Mouse (Mus musculus) urinary bladder, adult 18-20 months (tissue): ENCODE results near the gene Rin2.

ENCODE experiments used
- DNase-seq, 2 experiments: peaks; one replicate each; pipeline ENCODE4 v3.0.0; 2022; ENCODE audit warnings: low spot score in 2 of 2, mixed read lengths in 2 of 2

The Rin2 gene

DNA sequence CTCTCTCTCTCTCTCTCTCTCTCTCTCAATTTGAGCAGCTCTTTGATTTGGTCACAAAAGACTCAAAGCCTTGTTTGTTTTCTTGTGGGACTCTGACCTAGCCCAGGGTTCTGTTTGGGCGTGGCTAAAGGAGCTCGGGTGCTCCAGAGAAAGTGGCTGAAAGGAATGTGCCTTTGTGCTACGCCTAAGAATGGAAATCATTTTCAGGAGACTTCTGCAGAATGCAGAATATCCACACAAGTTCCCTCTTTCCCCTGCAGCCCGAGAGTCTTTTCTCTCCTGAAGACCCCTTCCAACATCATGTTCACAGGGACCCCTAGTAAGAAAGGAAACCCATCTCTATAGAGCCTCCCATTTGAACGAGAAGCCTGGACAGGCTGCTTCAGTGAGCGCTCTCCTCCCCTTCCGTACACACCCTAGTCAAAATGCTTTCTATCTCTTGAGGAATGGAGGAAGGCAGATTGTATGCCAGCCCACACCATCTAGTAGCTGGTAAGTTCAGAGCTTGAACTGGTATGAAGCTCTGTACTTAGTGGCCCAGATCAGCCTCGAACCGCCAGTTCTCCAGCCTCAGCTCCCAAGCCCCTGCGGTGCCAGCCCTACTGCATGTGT lies 187.3 kb downstream of the Rin2 start:
- DNase-seq, result no peak

DNA sequence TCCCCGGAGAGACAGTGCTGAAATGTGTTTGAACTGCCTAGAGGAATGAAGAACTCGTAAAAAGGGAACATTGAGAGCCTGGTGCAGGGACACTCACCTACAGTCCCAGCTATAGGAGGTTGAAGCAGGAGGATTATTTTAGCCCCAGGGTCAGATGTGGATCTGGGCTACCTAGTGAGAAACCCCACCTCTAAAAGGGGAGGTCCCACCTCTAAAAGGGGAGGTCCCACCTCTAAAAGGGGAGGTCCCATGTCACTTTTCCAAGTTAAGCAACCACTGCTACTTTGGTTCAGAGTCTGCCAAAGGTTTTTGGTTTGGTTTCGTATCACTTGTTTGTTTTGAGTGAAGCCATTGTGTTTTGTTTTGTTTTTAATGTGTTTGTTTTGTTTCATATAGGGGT lies 190.3 kb downstream of the Rin2 start:
- no peak for DNase-seq

DNA sequence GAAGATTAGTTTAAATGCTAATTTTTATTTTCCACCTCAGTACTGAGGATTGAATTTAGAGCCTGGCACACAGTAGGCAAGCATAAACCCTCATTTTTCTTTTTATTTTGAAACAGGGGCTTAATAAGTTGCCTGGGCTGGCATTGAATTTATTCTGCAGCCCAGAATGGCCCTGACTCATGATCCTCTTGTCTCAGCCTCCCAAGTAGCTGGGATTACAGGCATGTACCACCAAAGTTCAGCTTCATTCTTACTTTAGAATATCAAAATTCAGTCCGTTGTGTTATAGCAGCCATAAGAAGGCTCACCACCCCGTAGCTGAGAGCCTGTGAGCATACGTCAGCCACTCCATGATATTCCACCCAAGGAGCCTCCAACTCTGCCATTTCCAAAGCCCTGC lies 191.2 kb downstream of the Rin2 start:
- no peak for DNase-seq

DNA sequence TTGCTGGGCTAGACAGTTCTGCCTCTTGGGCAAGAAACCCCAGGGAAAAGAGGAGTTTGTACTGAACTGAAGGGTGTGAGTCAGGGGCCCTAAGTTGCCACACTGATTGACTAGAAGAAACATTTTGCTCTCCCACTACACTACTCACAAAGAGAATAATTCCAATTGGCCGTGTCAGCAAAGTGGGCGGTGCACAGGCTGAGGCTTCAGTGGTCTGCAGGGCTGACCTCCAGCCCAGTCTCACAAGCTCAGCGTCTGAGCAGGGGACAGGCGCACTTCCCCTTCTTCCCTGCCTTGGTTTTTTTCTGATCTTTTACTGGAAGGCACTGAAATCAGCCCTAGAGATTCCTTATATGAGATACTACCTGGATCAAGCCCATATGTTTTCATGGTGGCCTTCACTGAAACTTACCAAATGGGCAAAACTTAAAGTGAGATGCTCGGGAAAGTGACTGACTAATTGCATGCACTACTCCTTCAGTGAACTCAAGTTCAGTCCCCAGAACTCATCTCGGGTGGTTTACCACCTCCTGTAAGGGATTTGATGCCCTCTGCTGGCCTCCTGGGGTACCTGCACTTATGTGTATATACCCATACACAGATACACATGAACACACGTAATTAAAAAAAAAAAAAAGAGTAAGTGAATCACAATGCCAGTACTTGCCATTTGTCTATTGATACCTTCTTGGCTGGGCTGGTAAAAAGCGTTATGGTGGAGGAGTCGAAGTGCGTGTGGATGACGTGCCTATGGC lies 191.9 kb downstream of the Rin2 start:
- DNase-seq, result no peak

DNA sequence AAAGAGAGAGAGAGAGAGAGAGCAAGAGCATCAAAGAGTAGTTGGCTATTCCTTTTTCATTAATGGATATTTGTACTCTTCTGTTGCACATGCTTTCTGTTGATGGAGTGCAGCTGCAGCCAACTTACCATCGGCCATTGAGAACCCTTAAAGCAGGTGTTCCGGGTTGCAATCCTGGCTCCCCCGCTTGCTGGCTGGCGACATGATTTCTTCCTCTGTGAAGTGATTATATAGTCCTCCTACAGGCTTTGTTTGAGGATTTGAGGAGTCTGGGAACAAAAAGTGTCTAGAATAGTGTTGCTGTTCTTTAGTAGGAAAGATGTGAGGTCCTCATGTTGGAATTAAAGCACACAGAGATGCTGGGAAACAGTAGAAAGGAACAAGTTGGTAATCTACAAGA lies 196.3 kb downstream of the Rin2 start:
- DNase-seq, result no peak

DNA sequence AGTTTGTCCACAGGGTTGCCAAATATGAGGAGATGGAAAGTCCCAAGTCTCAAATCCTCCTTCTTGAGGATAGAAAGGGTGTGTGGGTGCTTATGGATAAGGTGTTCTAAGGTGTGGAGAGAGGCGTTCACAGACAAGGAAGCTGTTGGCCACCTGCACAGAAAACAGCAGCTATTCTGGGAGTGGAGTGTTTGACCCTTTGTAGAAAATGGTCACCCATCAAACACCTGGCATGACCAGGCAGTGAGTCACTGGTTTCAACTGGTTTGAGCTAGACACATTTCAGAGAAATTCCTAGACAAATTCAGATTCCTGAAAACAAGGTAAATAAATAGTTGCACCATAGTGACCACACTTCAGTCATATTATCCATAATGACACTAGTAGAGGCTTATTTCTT lies 197.1 kb downstream of the Rin2 start:
- no peak for DNase-seq

DNA sequence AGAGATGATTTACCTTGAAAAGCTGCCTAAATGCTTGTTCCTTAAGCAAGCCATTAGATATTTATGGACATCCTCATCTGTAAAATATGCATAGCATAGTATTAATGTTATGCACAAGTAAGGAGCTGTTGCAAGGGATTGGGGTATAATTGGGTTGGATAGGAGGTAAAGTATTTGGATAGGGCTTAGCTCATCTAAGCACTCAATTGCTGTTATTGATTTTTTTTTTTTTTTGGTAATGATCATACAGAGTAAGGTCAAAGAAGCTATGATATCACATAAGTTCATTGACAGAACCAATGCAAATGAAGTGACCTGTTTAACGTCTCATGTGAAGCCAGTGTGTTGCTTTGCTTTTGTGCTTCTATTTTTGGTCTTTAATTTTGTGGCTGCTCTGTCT lies 198.9 kb downstream of the Rin2 start:
- DNase-seq, result no peak

DNA sequence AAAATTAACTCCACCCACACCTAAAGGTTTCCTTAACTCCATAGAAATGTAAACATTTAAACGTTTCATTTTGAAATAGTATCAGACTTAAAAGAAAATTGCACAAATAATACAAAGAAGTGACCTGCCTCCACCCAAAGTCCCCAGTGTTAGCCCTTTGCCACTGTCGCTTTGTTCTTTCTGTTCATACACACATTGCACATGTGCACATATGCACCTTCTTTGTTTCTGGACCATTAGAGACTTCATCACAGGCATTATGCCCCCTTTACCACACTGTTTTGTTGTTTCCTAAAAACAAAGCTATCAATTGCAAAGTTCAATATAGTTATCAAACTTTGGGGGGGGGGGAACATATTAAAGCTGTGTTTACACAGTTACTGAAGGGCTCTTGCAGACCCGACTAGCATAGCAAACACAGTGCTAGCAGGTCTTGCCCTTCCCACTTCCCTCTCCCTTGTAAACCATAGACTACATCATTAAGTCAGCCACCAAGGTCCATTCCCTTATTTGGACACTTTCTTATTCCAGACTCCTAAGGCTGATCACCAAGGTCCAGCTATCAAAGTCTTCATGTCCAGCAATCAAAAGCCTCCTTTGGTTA lies 200.0 kb downstream of the Rin2 start:
- DNase-seq, result no peak

DNA sequence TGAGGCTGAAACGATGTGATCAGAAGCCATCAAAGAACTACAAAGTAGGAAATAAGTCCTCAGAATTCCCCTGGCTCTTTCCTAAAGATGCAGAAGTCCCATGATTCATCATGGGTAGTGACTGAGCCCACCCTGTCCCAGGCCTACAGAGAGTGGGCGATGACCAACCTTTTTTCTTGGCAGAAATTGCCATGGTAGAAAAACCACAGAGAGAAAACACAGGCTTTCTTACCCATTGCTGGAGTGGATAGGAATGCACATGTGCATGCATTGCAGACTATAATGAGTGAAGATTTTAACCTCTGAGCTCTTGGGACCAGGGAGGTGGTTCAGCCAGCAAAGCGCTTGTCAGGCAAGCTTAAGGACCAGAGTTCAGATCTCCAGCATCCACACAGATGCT lies 202.2 kb downstream of the Rin2 start:
- DNase-seq, result no peak

DNA sequence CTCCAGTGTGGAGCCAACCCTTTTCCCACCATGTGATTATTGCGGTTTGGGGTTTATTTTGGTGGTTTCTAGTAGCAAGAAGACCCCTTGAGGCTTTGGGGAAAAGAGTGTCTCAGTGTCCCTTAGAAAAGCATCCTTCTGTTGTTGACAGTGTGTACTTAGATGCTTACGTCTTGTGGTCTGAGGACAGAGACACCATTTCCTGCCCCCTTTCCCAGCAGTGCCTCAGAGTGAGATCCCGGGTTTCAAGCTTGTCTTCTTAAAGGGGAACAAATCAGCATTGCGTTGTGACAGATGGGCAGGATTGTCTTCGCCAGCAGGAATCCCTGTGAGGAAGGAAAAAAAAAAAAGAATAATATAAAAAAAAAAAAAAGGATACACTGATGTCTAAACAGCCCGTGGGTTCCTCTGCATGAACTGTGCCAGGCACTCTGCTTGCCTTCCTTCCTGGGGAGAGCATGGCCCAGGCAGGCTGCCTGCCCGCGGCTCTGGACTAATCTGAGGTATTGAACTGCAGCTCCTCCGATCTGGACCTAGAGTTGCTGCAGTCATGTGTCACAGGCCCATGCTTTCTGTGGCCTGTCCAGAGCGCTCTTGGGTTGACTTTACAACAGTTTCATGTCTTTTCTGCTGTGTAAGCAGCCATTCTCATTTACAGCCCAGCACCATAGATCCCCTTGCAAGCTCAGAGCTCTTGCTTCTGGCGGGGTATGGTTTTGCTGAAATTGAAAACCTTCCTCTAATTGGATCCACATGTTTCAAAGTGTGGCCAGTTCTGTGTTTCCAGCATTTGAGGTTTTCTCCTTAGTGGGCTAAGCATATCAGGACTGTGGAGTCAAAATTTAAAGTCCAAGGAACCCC lies 206.1 kb downstream of the Rin2 start:
- no peak for DNase-seq

DNA sequence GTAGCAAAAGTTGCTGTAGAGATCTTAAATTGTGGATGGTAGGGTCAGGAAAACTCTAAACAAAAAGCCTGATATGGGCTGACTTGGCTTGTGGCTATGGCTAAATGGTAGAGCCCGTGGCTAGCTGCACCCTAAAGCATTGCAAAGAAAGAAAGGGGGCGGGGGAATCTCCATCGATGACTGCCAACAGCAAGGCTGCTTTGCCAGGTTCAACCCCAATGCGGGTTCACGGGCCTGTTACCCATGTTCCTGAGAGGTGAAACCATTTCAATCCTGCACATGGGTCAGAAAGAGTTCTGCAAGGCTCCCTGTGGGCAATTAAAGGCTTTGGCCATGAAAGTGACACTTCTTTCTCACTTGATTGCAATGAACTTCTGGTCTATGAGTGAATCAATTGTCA lies 206.9 kb downstream of the Rin2 start:
- DNase-seq, result no peak

DNA sequence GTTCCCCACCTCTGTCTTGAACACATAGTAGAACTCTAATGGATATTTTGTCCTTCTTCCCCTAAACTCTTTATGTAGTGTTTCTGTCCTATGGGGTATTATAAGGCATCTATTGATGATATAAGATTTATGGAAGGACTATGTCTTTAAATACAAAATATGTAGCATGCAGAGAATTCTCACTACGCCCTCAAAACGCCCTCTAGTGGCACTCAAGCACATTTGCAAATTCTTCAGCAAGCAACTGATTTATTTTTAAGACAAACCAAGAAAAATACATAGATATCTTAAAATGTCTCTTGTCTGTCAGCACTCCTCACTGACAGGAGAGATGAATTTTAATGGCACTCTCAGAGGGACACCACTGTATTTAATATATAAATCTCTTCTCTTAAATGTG lies 207.4 kb downstream of the Rin2 start:
- no peak for DNase-seq

DNA sequence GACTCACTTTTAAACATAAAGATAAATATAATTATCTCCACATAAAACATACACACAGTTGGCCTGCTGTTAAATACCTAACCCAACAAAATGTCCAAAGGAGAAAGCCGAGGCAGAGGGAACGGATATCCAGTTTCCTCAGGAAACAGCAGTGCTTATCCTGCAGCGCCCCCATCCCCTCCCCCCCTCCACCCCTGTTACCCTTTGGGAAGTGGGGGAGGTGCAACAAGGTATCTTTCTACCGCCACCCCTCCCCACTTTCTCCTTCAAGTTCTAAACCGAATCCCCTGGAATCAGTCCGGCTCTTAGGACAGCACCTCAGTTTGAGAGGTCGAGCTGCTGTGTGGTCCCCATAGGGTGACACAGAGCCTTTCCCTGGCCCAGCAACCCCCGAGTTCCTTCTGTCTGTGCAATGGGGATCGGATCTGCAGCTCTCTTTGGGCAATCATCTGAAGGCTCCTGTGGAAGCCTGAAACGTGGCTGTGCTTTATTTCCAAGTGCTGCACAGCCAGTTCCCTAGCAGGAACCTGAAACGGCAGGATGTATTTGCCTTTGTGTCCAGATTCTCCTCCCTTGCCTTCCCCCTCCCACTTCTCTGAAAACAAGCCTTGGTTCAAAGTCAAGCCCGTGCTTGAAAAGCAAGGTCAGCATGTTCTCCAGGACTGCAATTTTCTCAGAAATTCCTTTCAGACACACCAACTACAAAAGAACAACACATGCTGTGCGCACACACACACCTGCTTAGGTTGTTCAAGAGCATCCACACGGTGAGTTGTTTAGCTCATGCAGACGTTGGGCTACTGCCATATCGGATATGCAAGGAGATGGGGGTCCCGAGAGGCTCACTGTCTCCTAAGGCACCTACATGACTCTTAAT lies 209.3 kb downstream of the Rin2 start:
- peak in 1 of 2 experiments; percentile 50 for DNase-seq

DNA sequence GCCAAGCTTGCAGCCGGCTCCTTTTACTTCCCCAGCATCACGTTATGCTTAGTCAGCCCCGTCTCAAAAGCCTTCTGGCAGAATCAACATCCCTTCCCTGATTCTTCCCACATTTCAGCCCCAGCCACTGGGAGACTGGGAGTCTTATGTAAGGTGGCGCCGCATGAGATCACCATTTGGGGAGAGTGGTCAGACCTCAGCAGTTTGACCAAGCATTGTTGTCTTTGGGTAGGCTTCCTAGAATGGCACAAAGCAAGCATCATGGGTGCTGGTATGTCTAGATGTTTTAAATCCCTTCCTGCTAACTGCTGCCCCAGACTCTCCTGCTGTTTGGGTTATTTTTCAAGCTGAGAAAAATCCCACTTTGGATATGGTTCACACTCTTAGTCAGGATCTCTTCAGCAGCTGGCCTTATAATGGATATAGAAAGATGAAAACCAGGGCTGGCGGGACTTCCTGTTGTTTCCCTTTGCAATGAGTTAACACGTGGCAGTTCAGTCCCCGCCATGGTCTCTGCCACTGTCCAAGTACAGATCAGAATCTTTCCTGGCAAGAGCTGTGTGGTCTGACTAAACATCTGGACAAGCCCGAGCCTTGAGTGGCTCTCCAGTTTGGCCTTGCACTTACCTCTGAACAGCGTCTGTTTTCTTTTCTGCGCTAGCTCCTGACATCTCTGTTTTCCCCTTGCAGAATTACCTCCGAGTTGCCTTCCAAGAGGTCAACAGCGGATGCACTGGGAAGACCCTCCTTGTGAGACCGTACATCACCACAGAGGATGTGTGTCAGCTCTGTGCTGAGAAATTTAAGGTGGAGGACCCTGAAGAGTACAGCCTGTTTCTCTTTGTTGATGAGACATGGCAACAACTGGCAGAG lies 210.1 kb downstream of the Rin2 start:
- DNase-seq, result no peak

DNA sequence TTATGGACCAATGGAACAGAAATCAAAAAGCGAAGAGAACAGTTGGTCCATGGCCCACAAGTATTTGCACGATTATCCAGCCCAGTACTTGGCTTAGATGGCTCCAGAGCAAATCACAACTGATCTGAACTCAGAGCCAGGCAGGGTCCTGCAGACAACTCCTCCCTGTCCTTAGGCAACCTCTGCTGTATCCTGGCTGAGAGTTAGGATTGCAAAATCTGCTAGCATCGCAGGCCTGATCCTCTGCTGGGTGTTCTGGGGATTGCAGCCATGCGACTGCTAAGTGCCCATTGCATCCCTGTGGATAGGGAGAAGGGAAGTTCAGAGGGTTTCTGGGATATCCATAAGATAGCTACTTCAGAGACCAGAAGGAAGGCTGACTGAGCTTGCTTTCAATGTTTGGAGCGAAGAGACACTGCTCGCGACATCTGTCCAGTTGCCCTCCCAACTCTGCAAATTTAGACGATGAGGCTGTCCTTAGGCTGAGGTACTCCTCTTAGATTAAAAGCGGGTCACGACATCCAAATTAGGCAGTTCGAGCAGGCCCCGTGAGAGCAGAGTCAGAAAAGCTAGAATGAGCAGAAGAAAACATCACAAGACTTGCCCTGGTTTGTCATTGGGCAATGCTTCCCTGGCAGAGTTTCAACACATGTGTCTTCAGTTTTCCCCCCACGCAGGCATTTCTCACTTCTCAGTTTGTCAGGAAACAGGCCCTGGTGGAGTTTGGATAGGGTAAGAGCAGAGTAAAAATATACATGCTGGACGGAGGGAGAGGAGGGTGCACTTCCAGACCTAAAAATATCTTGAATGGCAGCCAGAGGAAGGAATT lies 213.1 kb downstream of the Rin2 start:
- peak in 1 of 2 experiments; percentile 64 for DNase-seq

DNA sequence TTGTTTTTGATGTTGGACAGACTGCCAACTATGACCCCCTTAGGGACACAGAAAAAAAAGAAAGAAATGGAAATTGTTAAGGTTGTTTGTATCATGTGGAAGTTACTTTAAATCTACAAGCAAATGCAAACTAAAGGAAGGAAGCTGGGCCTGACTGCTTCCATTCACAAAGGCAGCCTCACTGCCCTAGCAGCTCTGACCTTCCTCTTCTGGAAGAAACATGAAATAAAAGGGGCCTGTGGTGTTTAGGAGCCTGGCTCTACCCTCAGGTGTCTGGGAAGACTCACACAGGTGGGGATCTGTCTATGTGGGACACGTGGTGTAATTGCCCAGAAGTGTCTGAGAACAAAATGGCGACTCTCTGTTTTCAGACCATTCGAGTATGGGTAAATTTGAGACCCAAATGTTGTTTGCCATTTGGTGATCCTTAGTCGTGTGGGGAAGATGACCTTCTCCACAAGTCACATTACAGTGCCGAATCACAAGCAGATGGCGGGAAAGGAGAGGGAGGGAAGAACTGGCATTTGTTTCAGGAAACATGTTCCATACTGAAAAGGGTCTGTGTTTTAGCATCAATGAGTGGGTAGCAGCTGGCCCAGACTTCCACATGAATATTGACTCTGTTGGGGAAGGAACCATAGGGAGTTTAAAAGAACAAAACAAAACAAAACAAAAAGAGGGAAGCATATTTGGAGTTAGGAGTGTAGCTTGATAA lies 213.9 kb downstream of the Rin2 start:
- no peak for DNase-seq

DNA sequence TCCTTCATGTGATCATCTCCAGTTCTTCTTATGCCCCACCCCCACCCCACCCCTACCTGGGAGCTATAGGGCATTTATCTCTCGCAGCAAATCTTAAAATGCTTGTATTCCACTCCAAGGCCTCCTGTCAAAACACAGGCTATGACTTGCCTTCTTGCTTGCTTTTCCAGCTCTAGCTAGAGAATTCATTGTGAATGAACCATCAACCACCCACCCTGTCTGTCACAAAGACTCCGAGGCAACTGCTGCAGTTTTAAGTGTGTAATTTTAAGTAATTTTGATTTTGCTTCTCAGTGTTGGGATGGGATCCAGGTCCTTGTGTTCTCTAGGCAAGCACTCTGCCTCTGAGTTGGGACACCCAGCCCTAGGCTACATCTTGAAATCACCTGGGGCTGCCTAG lies 215.6 kb downstream of the Rin2 start:
- DNase-seq, result no peak

DNA sequence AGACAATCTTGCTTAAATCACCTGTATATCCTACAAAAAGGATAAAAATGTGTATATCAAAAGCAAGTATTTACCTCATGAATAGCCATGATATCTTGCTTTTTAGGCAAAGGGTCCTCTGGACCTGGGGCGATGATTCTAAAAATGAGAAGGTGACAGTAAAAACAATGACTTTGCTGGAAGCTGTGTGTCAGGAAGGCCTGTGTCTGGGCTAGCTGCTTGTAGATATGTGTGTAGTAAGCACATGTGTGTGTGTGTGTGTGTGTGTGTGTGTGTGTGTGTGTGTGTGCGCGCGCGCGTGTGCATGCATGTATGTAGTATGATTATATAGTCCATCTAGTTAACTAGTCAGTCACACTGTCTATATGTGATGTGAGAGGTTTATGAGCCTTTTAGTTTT lies 218.7 kb downstream of the Rin2 start:
- no peak for DNase-seq

DNA sequence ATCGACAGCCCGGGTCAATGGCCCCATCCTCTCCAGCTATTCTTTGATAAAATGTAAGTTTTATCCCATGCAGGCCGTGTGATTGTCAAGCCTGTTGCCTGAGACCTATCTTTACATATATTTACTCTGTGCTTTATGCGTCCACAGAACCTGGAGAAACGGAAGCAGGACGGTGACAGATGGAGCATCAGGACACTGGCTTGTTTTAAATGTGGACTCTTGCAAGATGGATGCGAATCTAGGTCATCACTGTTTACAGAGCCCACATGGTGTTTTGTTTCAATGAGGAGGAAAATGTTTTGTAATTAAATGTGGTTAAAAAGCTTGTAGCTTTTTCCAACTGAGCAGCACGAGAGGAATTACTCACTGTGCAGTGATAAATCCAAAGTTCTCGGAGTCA lies 223.1 kb downstream of the Rin2 start:
- DNase-seq, result no peak
